Mouse (Mus musculus): ENCODE data around the gene Ager. TPM values are rescaled to one million over a fixed set of nuclear protein-coding genes. Genes with fewer than 3 reads are reported as not detected.

The Ager gene
- polyA plus RNA-seq, 2 experiments from 2014 or later, result 4.0 to 4.5 TPM

- ATAC-seq, result no peak
These were observed 38.0 kb downstream of the Ager start for GRCm38 (mm10) chr17:34635671-34636070.

- ATAC-seq, result no peak
These were observed 39.8 kb downstream of the Ager start for GRCm38 (mm10) chr17:34637459-34637858.

DNA sequence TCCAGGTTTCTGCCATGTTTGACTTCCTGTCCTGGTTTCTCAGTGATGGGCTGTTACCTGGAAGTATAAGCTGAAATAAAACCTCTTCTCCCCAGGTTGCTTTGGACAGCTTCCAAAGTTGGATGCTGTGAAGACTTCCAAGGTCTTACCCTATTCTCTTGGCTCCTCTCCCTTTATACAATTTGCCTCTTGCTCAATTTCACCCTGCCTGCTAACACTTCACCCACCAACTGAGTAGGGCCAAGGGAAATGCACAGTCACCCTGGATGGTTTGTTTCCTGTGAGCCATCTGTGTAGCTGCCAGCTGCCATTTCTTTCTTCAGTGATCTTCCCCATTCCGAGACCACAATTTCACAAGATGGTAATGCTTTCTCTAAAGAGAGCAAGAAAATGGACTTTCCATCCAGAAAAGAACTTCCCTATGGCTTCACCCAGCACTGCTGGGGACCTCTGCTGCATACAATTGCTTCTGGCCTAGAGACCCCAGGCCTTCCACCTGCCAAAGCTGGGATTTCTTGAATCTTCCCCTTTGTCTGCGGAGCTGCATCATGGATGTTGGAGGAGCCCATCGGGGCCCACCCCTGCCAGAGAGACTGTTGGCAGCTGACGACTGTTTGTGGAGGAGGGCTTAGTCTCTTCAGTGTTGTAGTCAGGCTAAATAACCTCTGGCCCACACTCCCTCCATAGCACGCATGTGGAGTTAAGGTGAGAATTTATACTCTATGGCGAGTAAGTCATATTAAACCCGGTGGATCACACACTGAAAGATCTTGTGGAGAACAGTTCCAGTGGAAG is 42.0 kb downstream of the Ager start:
- no peak for ATAC-seq

DNA sequence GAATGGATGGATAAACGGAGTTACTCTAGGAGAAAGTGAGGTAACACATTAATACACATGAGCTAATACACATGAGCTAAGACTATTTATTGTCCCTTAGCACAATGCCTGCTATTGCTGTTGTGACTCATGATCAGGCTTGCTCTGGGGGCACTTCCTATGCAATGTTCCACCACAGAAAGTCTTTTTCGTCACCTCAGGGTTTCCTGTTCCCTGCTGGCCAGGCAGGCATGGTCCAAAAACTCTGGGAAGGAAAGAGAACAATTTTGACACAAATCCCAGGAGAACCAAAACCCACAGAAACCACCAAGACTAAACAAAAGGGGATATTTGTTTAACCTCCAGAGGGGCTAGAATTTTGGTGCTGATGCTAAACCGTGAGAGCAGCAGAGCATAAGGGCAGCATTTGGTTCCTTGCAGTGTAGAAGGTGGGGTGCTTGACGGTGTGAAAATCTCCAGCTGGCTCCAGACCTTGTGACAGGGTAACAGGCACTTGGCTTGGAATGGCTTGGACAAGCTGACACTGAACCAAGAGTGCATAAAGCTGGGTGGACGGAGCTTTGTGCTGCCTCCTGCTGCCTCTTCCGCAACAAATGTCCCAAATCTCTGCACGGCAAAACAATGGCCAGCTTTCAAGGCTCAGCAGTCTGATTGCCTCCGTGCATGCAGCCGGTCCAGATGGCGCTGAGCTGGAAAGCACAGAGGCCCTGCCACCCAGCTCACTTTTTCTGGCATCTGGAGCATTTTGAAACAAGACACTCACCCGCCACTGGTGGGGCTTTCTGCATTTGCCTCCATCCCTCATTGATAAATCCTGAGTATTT is 43.3 kb downstream of the Ager start:
- ATAC-seq, result no peak

DNA sequence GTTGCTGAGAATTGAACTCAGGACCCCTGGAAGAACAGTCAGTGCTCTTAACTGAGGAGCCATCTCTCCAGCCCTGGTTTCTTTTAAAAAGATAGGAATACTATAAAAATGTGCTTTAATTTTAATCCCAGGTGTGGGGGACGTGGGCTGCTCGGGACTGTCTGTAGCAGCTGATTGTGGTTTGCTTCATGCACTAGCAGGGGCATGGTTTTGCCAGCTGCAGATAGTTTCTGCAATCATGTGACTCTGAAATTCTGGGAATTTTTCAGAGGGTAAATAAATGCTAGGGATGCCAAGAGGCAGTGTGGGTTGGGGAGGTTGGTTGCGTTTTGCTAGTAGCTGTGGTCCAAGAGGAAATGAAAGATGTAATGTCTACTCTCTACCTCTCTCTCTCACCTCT is 44.3 kb downstream of the Ager start:
- no peak for ATAC-seq

DNA sequence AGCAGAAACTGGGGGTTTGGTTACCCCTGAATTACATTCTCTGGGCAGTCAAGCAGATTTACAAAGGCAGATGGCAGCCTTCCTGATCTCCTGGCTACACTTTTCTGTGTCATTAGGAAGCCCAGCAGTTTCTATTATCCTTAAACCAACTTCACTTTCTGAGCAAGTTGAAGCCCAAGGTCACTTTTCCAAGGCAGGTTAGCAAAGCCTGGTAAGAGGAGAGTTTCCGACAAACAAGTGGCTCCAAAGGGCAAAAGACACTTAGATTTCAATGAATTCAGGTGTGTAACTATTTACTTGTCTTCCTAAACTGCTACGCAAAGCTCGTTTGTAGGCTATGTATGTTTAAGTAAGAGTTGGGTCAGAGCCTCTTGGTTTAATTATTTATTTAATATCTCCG is 45.7 kb downstream of the Ager start:
- no peak for ATAC-seq

GRCm38 (mm10) chr17:34643944-34644343 is 46.3 kb downstream of the Ager start:
- no peak for ATAC-seq

DNA sequence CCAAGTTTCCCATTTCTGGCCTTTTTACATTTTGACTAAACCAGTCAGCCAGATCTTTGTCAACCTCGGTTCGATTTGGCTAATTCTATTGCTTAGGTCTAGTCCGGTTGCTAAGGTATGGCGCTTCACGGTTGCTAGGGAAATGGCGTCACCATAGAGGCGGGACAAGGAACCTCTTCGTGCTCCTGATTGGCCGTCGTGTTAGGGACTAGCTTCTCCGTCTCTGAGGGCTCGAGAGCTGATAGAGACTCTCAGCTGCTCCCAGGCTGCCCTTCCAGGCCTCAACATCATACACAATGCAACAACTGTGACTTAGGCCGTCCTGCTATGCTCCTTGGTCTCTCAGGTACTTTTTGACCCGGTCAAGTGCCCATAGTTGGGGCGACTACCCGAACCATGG is 46.9 kb downstream of the Ager start, which contains the start of gene Fkbpl:
Fkbpl (plus strand) TSS at position 157 of the 400 bp plus-strand sequence.
- ATAC-seq, result peak; percentile 85

GRCm38 (mm10) chr17:34645256-34645829 is 47.7 kb downstream of the Ager start:
- no peak for ATAC-seq

- ATAC-seq, result no peak
These were observed 48.3 kb downstream of the Ager start for GRCm38 (mm10) chr17:34645831-34646511.

DNA sequence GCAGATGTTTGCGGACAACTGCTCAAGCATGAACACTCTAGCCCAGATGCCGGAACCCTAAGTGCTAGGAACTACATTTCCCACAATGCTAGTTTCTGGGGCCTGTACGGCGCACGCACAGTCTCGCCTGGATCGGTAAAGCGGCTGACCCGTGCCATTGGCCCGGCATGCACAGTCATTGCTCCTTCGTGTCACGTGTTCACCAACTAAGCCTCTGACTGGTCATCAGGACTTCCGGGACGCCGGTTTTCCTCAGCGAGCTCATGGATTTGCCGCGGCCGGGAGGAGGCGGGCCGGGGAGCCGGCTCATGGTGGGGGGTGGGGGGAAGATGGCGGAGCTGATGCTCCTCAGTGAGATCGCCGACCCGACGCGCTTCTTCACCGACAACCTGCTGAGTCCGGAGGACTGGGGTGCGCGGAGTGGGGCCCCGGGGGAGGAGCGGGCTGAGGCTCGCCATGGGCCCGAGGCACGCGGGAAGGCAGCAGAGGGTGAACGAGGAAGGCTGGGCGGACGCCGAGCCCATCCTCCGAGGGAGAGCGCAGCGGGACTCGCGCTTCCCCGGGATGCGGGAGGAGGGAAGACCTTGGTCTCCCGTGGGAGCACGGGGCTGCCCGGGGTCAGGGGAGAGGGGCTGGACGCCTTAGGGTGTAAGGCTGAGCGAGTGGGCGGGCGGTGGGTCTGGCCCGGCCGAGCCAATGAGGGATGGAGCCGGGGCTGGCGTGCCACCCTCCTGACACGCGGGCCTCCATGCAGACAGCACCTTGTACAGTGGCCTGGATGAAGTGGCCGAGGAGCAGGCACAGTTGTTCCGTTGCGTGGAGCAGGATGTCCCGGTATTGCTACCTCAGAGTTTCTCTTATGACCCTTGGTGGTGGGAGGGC is 49.5 kb downstream of the Ager start, which contains the start of gene Atf6b:
Atf6b (plus strand) TSS at position 241 of the 882 bp plus-strand sequence.
- peak; percentile 94 for ATAC-seq

GRCm38 (mm10) chr17:34648141-34648890 is 50.7 kb downstream of the Ager start:
- no peak for ATAC-seq

GRCm38 (mm10) chr17:34649106-34649864 is 51.6 kb downstream of the Ager start:
- no peak for ATAC-seq

Other genes starting within 250 kb of the Ager start
- under 1 TPM in 1 of 2 experiments, not detected in 1; 0.23 TPM for gene Btnl2, start 243.0 kb upstream of the Ager start, polyA plus RNA-seq (2017; shearing (Covaris generic))
- gene Btnl1, start 220.7 kb upstream of the Ager start, polyA plus RNA-seq (2017; shearing (Covaris generic)), result not detected
- 1 to 10 TPM; 1.8 to 1.9 TPM for gene BC051142, start 199.0 kb upstream of the Ager start, polyA plus RNA-seq (2017; shearing (Covaris generic))
- gene Btnl4, start 120.5 kb upstream of the Ager start, polyA plus RNA-seq (2017; shearing (Covaris generic)), result not detected
- gene Btnl6, start 80.5 kb upstream of the Ager start, polyA plus RNA-seq (2017; shearing (Covaris generic)), result under 1 TPM in 1 of 2 experiments, not detected in 1; 0.76 TPM
- 1 to 10 TPM in 1 of 2 experiments, under 1 TPM in 1; 0.09 to 1.1 TPM for gene Notch4, start 33.6 kb upstream of the Ager start, polyA plus RNA-seq (2017; shearing (Covaris generic))
- 100 to 1,000 TPM; 227 to 344 TPM for gene Gpsm3, start 8.1 kb upstream of the Ager start, polyA plus RNA-seq (2017; shearing (Covaris generic))
- 10 to 100 TPM in 1 of 2 experiments, 1 to 10 TPM in 1; 7.7 to 12.6 TPM for gene Pbx2, start 6.6 kb upstream of the Ager start, polyA plus RNA-seq (2017; shearing (Covaris generic))
- gene Rnf5, start 5.8 kb downstream of the Ager start, polyA plus RNA-seq (2017; shearing (Covaris generic)), result 10 to 100 TPM; 68.0 to 75.0 TPM
- gene Agpat1, start 6.4 kb downstream of the Ager start, polyA plus RNA-seq (2017; shearing (Covaris generic)), result 10 to 100 TPM; 16.9 to 19.2 TPM
- 1 to 10 TPM; 1.9 to 2.8 TPM for gene Egfl8, start 18.1 kb downstream of the Ager start, polyA plus RNA-seq (2017; shearing (Covaris generic))
- 10 to 100 TPM; 20.6 to 32.2 TPM for gene Ppt2, start 30.6 kb downstream of the Ager start, polyA plus RNA-seq (2017; shearing (Covaris generic))
- gene Prrt1, start 31.7 kb downstream of the Ager start, polyA plus RNA-seq (2017; shearing (Covaris generic)), result 1 to 10 TPM; 1.4 to 2.2 TPM
- gene Fkbpl, start 46.9 kb downstream of the Ager start, polyA plus RNA-seq (2017; shearing (Covaris generic)), result 1 to 10 TPM; 3.6 to 5.9 TPM
- gene Atf6b, start 49.3 kb downstream of the Ager start, polyA plus RNA-seq (2017; shearing (Covaris generic)), result 10 to 100 TPM; 15.2 to 20.2 TPM
- not detected for gene Tnxb, start 72.7 kb downstream of the Ager start, polyA plus RNA-seq (2017; shearing (Covaris generic))
- not detected for gene C4b, start 146.0 kb downstream of the Ager start, polyA plus RNA-seq (2017; shearing (Covaris generic))
- gene Cyp21a1, start 206.7 kb downstream of the Ager start, polyA plus RNA-seq (2017; shearing (Covaris generic)), result not detected
- gene Stk19, start 239.1 kb downstream of the Ager start, polyA plus RNA-seq (2017; shearing (Covaris generic)), result 10 to 100 TPM; 24.4 to 46.0 TPM
- gene Dxo, start 239.2 kb downstream of the Ager start, polyA plus RNA-seq (2017; shearing (Covaris generic)), result 10 to 100 TPM; 28.8 to 33.4 TPM

Data from CD4-positive, CD25-positive, alpha-beta regulatory T cell, adult 4 months (primary cell).